Mouse (Mus musculus) lung, adult 2 months (tissue): ENCODE results near the gene Synj2. TPM values are rescaled to one million over a fixed set of nuclear protein-coding genes. Genes with fewer than 3 reads are reported as not detected.

Source experiments
- DNase-seq: peaks from one replicate; pipeline ENCODE4 v3.0.0; 2022
- H3K4me1 ChIP-seq: fragments of 200-500 bp; 2 replicates; pipeline ENCODE4 v1.6.1; 2011; ENCODE audit warnings: low read length; ENCODE audit not compliant: control insufficient read depth, insufficient read depth
- H3K4me3 ChIP-seq: fragments of 200-500 bp; replicated peaks from 2 replicates; pipeline ENCODE3; 2011; ENCODE audit warnings: low read depth, mild to moderate bottlenecking, control low read depth, low read length; ENCODE audit errors: extremely low read depth
- CTCF ChIP-seq: fragments of 200-500 bp; IDR thresholded peaks from 2 replicates; pipeline ENCODE4 v1.5.1; 2011; ENCODE audit warnings: mild to moderate bottlenecking, low read length, control low read depth; ENCODE audit not compliant: insufficient read depth
- POLR2A ChIP-seq: fragments of 200-500 bp; IDR thresholded peaks from 2 replicates; pipeline ENCODE4 v1.6.1; 2011; ENCODE audit warnings: low read depth, mild to moderate bottlenecking, control low read depth, low read length, borderline replicate concordance; ENCODE audit errors: extremely low read depth
- WGBS: fragments of 180-500 bp; shearing (Covaris S2); methylation state at CpG from one replicate; pipeline ENCODE4 v1.1.7; 2018; 5-methylcytosine and 5-hydroxymethylcytosine counted together
- polyA plus RNA-seq: library from polyadenylated mRNA; depleted of rRNA; stranded (reverse); fragments of >200 nt; gene quantifications from 2 replicates; pipeline ENCODE4 v1.2.3, GENCODE M21; 2012; rRNA removed

Synj2 gene
- 7.1 and 10.9 TPM in 2 replicates for polyA plus RNA-seq

- TF ChIP-seq CTCF = no peak
- no peak; the same call in 1 of the 2 replicates for TF ChIP-seq POLR2A
- peaks cover 5% of the 10 kb centered on the region for H3K4me1 ChIP-seq
- whole genome bisulfite sequencing = under 1% methylated on average over 51 of the region's 52 CpGs
- DNase-seq = peak; percentile 77
- H3K4me3 ChIP-seq = peak within 1 kb of the TSS; percentile 79
Observed at GRCm38 (mm10) chr17:5941230-5942043, at the start of gene Synj2. Synj2 (plus strand) TSS chr17:5941280.

- 87% methylated on average over 9 of the region's 9 CpGs for WGBS
- no peak for DNase-seq
- no peak overlapping the region for H3K4me3 ChIP-seq
- TF ChIP-seq CTCF (no peak), POLR2A (no peak)
- H3K4me1 ChIP-seq = peaks cover 3% of the 10 kb centered on the region
Observed at GRCm38 (mm10) chr17:5891933-5892683, 49.0 kb upstream of the Synj2 start.

GRCm38 (mm10) chr17:5893092-5893491 is 48.0 kb upstream of the Synj2 start:
- no peaks in the 10 kb centered on the region; the same call in 1 of the 2 replicates for H3K4me1 ChIP-seq
- 43% methylated on average over 7 of the region's 7 CpGs for WGBS
- H3K4me3 ChIP-seq = no peak overlapping the region
- no peak for DNase-seq
- TF ChIP-seq POLR2A = no peak
- no peak for TF ChIP-seq CTCF

DNA sequence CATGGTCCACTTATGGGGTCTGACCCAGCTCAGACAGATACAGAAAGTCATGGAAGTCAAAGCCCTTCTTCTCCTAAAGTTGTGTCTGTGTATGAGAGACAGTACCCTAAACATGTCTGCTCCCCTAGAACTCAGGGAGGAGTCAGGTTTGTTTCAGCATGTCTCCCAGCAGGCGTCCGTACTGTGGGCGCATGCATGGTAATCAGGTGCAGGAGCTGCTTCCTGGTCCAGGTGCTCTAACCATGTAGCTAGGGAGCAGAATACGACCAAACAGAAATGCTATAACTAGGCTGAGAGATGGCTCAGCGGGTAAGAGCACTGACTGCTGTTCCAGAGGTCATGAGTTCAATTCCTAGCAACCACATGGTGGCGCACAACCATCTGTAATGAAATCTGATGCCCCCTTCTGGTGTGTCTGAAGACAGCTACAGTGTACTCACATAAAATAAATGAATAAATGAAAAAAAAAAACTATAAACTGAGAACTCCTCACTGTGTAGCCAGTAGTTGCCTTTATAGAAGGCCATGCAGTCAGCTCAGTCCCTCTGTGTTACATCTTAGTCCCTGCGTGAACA is 47.4 kb upstream of the Synj2 start:
- TF ChIP-seq POLR2A (no peak), CTCF (no peak)
- H3K4me3 ChIP-seq = no peak overlapping the region
- H3K4me1 ChIP-seq = no peaks in the 10 kb centered on the region; the same call in 1 of the 2 replicates
- WGBS = 80% methylated on average over 7 of the region's 7 CpGs
- DNase-seq = no peak

DNA sequence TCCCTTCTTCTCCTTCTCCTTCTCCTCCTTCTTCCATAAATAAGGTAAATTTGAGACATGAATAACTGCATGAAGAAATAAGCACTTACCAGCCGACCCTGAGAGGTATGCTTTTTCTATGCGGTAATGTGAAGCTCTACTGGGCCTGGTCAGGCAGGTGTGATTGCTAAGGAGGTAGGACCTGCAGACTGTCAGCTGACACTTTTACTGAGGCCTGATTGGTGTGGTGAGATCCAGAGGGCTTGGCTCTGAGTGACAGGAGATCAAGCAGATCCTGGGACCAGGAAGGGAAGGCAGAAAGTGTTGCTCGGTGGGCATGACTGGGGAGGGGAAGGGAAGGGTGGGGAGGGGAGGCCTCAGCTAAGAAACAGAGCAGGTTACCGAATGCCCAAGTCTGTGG is 45.0 kb upstream of the Synj2 start:
- DNase-seq = no peak
- WGBS = 65% methylated on average over 4 of the region's 4 CpGs
- no peak overlapping the region for H3K4me3 ChIP-seq
- no peak for TF ChIP-seq CTCF
- no peak for TF ChIP-seq POLR2A
- H3K4me1 ChIP-seq = no peaks in the 10 kb centered on the region; the same call in 1 of the 2 replicates

GRCm38 (mm10) chr17:5896607-5897006 is 44.5 kb upstream of the Synj2 start:
- WGBS = 76% methylated on average over 7 of the region's 7 CpGs
- H3K4me1 ChIP-seq = no peaks in the 10 kb centered on the region; the same call in 1 of the 2 replicates
- no peak for DNase-seq
- H3K4me3 ChIP-seq = no peak overlapping the region
- TF ChIP-seq CTCF = no peak
- TF ChIP-seq POLR2A = no peak

DNA sequence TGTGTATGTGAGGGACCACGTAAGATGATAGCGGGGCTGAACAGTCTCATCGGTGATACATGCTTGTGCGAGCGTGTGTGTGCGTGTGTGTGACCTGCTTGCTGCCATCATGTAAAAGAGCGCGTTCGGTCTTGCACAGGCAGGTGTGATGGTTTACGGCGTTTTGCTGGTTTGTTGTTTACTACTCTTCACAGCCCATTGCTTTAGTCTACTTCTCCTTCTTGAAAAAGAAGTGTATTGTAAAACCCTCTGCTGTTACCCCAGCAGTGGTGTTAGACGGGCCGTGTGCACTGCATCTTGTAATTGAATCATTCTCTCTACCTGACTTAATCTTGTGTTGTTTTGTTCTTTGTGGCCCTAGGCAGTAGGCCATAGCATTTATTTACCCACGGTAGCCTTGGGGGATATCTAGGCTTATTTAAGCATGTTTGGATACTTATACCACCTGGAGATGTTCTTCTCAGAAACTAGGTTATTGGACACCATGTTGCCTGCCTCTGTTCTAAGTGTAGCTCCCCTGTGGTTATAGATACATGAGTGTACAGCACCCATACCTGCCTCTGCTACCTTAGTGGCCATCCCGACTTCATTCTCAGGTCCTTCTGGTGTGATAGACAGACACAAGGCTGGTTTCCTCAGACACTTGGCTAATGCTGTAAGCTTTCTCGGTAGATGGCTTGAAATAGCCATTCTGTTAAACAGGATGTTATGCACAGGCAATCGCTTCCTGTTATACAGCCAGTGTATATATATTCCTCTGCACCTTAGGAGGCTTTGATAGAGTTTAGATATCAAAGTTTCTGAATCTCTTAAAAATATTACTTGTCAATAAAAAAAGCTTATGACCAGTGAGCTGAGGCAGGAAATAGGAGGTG is 43.5 kb upstream of the Synj2 start:
- TF ChIP-seq CTCF = no peak
- no peak for TF ChIP-seq POLR2A
- WGBS = 83% methylated on average over 17 of the region's 17 CpGs
- Histone ChIP-seq H3K4me1 (no peaks in the 10 kb centered on the region; the same call in 1 of the 2 replicates), H3K4me3 (no peak overlapping the region)
- no peak for DNase-seq

DNA sequence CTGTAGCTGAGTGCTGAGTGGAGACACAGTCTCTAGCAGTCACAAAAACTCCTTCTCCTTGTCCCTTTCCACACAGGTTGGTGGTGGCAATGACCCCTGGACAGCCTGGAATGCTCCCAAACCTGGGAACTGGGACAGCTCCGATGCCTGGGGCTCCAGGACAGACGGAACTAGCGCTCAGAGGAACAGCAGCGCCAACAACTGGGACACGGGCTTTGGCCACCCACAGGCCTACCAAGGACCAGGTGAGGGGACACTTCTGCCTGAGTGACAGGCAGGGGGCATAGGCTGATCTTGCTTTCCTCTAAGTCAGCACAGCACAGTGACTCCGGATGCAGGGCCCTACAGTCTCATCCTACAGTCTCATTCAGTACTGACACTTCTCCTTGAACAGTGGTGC is 41.8 kb upstream of the Synj2 start:
- H3K4me1 ChIP-seq = no peaks in the 10 kb centered on the region; the same call in 1 of the 2 replicates
- DNase-seq = no peak
- TF ChIP-seq POLR2A (no peak), CTCF (no peak)
- H3K4me3 ChIP-seq = no peak overlapping the region
- 88% methylated on average over 6 of the region's 6 CpGs for WGBS

DNA sequence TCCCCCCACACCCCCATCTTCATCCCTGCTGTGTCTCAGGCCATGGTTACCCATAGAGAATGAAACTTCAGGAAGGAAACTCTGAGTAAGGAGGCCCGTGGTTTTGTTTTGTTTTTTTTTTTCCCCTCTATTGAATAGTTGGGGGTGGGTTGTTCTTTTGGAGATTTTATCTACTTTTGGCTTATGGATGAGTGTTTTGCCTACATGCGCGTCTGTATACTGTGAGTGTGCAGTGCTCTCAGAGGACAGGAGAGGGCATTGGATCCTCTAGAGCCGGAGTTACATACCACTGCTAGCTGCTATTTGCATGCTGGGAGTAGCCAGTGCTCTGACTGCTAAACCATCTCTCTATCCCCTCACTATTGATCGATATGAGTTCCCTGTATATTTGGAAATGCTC is 39.7 kb upstream of the Synj2 start:
- Histone ChIP-seq H3K4me1 (no peaks in the 10 kb centered on the region; the same call in 1 of the 2 replicates), H3K4me3 (no peak overlapping the region)
- 78% methylated on average over 5 of the region's 5 CpGs for WGBS
- TF ChIP-seq POLR2A = no peak
- no peak for TF ChIP-seq CTCF
- DNase-seq = no peak
